Mouse (Mus musculus) kidney, embryonic 15.5 days (tissue): ENCODE results near the gene Dph5. TPM values are rescaled to one million over a fixed set of nuclear protein-coding genes. Genes with fewer than 3 reads are reported as not detected.

ENCODE experiments used
- ATAC-seq: fragments of 200-750 bp; cut with Nextera tagmentation; replicated peaks from 2 replicates; pipeline ENCODE4 v1.8.0; 2017; ENCODE audit warnings: moderate TSS enrichment; ENCODE audit not compliant: low FRiP score
- H3K27ac ChIP-seq: fragments of 300-500 bp; sonication (generic); 2 replicates; pipeline ENCODE4 v1.5.1; 2015; ENCODE audit warnings: mild to moderate bottlenecking, inconsistent platforms
- H3K27me3 ChIP-seq: fragments of 300-500 bp; sonication (generic); 2 replicates; pipeline ENCODE4 v1.6.1; 2015; ENCODE audit warnings: inconsistent platforms
- H3K36me3 ChIP-seq: fragments of 300-500 bp; sonication (generic); 2 replicates; pipeline ENCODE4 v1.6.1; 2015; ENCODE audit warnings: inconsistent platforms
- H3K4me1 ChIP-seq: fragments of 300-500 bp; sonication (generic); 2 replicates; pipeline ENCODE4 v1.6.1; 2015; ENCODE audit warnings: inconsistent platforms
- H3K4me2 ChIP-seq: fragments of 300-500 bp; sonication (generic); 2 replicates; pipeline ENCODE4 v1.6.1; 2015; ENCODE audit warnings: moderate library complexity, mild to moderate bottlenecking, inconsistent platforms
- H3K4me3 ChIP-seq: fragments of 300-500 bp; sonication (generic); replicated peaks from 2 replicates; pipeline ENCODE4 v1.5.1; 2015; ENCODE audit warnings: mild to moderate bottlenecking, inconsistent platforms
- H3K9ac ChIP-seq: fragments of 300-500 bp; sonication (generic); 2 replicates; pipeline ENCODE4 v1.6.1; 2015; ENCODE audit warnings: mild to moderate bottlenecking, inconsistent platforms
- H3K9me3 ChIP-seq: fragments of 300-500 bp; sonication (generic); replicated peaks from 2 replicates; pipeline ENCODE4 v1.6.1; 2016; ENCODE audit warnings: inconsistent platforms
- WGBS: fragments of 180-500 bp; shearing (Covaris S2); methylation state at CpG from one replicate; pipeline ENCODE4 v1.1.7; 2015; ENCODE audit warnings: mixed read lengths; 5-methylcytosine and 5-hydroxymethylcytosine counted together
- microRNA-seq: library from miRNA; unstranded; fragments of <30 nt; microRNA quantifications from one replicate; pipeline ENCODE4, GENCODE M21; 2016
- polyA plus RNA-seq: library from polyadenylated mRNA; unstranded; fragments of >200 nt; fragmentation: Nextera tagmentation; extraction: Ambion mirVana; gene quantifications from 2 replicates; pipeline ENCODE4 v1.2.1, GENCODE M21; 2015

Gene Dph5
- polyA plus RNA-seq, 1 experiment from 2014 or later, result 28.4 TPM

DNA sequence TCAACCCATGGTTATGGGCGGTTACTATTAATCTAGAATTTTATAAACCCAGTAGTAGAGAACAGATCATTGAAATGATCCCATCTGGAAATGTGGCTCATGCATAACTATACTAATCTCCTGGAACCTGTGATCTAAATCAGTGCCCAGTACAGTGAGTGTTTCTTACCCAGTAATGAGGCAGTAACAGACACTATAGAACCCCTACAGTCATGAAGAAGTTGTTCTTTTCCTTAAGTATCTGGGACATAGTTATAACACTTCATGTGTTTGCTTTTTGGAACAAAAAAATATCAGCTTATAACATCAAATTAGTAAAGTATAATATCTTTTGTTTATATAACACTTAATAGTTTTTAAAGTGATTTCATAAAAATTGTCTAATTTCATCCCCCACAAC lies 76.0 kb downstream of the Dph5 start:
- H3K36me3 ChIP-seq, result peaks cover 17% of the 10 kb centered on the region
- no peak overlapping the region for H3K4me2 ChIP-seq
- H3K9me3 ChIP-seq, result no peaks in the 10 kb centered on the region
- no peak overlapping the region for H3K4me3 ChIP-seq
- H3K27ac ChIP-seq, result no peak overlapping the region
- H3K9ac ChIP-seq, result no peak overlapping the region
- no peaks in the 10 kb centered on the region for H3K27me3 ChIP-seq
- no peaks in the 10 kb centered on the region for H3K4me1 ChIP-seq
- WGBS, result 100% methylated on average over 1 of the region's 1 CpGs
- ATAC-seq, result no peak

DNA sequence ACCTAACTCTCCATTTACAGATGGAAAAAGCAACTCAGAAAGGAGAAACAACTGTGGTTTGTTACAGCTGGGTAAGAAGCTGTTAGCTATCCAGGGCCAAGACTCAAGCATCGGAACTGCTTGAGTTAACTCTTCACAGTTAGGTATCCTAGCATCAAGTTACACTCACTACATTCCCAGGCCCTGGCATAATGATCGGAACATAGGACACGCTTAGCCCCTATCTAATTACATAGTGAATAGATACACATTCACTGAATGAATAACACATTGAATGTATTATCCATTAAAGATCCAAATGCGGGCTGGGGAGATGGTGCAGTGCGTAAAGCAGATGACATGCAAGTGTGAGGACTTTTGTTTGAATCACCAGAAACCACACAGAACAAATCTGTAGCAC lies 76.4 kb downstream of the Dph5 start:
- no peak overlapping the region for H3K9ac ChIP-seq
- H3K27ac ChIP-seq, result no peak overlapping the region
- H3K4me3 ChIP-seq, result no peak overlapping the region
- no peaks in the 10 kb centered on the region for H3K9me3 ChIP-seq
- 71% methylated on average over 5 of the region's 5 CpGs for WGBS
- H3K27me3 ChIP-seq, result no peaks in the 10 kb centered on the region
- H3K36me3 ChIP-seq, result peaks cover 14% of the 10 kb centered on the region
- no peak for ATAC-seq
- no peaks in the 10 kb centered on the region for H3K4me1 ChIP-seq
- no peak overlapping the region for H3K4me2 ChIP-seq

DNA sequence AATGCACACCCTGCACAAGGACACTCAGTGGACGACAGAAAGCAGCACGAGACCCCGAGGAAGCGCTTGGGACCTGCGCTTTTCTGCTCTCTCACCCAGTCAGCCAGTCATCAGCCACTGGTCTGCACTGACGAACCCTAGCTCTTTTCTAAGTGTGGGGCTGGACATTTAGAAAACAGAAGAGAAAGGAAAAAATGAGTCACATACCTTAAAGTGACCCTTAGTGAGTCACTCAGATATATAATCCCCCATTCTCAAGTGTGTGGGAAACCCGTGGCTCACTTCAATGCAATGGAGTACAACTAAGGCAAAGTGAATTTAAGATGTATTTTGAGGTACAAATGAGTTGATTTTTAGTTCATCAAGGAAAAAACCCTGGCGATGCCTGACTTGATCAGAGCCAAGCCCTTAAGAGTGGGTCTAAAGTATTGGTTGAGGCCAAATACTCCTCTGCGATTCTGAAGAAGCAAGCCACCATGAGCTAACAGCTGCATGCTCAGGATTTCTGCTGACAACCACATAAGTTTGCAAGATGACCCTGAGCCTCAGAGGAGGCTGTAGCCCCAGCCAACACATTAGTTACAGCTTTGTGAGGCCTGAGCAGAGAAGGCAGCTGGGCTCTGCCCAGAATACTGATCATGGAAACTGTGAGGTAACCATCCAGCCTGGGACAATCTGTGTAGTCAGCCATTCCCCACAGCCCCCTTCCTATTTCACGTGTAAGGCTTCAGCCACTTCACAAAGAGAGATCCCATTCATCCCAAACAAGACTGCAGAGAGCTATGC lies 81.3 kb downstream of the Dph5 start:
- no peak overlapping the region for H3K9ac ChIP-seq
- H3K4me1 ChIP-seq, result no peaks in the 10 kb centered on the region
- no peak overlapping the region for H3K4me2 ChIP-seq
- no peaks in the 10 kb centered on the region for H3K9me3 ChIP-seq
- no peak overlapping the region for H3K4me3 ChIP-seq
- no peak for ATAC-seq
- no peaks in the 10 kb centered on the region for H3K27me3 ChIP-seq
- WGBS, result 90% methylated on average over 10 of the region's 10 CpGs
- no peak overlapping the region for H3K27ac ChIP-seq
- peaks cover 34% of the 10 kb centered on the region for H3K36me3 ChIP-seq

DNA sequence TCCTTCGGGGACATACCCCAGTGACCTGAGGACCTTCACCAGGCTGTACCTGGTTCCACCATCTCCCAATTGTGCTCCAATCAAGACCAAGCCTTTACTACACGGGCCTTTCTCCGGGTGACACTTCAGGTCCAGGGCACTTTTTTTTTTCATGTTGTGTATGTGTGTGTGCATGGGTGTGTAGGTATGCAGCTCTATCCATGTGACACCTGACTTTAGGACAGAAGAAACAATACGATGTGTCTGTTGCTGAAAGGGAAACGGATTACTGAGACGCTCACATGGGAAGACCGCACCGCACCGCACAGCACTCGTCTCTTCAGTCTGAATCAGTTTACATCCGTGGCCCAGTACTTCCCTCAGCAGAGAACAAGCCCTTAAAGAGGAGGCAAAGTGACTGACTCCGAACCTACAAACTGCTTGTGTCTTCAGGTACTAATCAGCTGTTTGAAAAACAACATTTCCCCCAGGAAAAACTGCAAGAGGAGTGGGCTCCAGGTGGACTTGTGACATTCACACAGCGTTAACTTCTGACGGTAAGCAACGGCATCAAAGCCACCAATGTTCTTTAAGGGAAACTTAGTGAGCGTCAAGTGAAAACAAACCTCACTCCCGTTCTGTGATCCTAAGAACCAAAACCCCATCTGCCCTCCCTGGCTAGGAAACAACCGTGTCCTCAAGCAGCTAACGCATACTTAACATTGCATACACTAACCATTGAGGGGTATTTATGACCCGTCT lies 83.6 kb downstream of the Dph5 start:
- ATAC-seq, result no peak
- no peak overlapping the region for H3K27ac ChIP-seq
- no peak overlapping the region for H3K4me3 ChIP-seq
- 92% methylated on average over 20 of the region's 20 CpGs for WGBS
- no peaks in the 10 kb centered on the region for H3K27me3 ChIP-seq
- H3K4me1 ChIP-seq, result no peaks in the 10 kb centered on the region
- no peaks in the 10 kb centered on the region for H3K9me3 ChIP-seq
- no peak overlapping the region for H3K4me2 ChIP-seq
- H3K36me3 ChIP-seq, result peaks cover 53% of the 10 kb centered on the region
- no peak overlapping the region for H3K9ac ChIP-seq

DNA sequence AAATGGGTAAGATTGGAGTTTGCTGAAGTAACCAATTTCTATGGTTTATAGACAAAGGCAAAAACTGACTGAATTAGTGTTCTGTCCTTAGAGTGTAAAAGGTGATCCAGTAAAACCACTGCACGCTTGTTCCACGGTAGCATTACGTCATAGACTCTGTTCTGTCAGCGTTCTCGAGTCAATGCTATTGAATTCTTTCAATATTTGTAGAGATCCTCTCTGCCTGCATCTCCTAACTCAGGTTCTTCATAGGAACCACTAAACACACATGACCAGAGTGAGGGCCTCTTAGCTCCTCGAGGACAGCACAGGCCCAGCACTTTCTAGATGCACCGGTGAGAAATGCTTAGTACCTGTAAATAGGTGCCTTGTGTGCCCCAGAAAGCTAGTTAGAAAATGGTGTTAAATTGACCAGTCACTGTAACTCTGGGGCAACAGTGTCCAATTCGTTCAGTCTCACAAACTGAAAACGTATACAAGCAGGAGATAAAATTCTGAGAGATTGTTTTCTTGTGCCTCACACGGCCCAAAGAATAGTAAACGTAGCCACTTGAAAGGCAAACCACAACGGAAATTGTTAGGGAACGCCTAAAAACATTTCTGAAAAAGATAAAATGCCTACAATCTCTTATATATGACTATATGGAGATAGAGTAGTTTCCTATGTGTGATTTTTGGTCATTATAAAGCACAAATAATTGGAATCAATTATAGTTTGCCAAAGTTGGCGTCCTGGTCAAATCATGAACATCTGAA lies 84.4 kb downstream of the Dph5 start:
- no peak overlapping the region for H3K27ac ChIP-seq
- WGBS, result 93% methylated on average over 14 of the region's 14 CpGs
- ATAC-seq, result no peak
- no peak overlapping the region for H3K4me2 ChIP-seq
- H3K9ac ChIP-seq, result no peak overlapping the region
- no peak overlapping the region for H3K4me3 ChIP-seq
- no peaks in the 10 kb centered on the region for H3K27me3 ChIP-seq
- peaks cover 58% of the 10 kb centered on the region for H3K36me3 ChIP-seq
- no peaks in the 10 kb centered on the region for H3K9me3 ChIP-seq
- no peaks in the 10 kb centered on the region for H3K4me1 ChIP-seq

DNA sequence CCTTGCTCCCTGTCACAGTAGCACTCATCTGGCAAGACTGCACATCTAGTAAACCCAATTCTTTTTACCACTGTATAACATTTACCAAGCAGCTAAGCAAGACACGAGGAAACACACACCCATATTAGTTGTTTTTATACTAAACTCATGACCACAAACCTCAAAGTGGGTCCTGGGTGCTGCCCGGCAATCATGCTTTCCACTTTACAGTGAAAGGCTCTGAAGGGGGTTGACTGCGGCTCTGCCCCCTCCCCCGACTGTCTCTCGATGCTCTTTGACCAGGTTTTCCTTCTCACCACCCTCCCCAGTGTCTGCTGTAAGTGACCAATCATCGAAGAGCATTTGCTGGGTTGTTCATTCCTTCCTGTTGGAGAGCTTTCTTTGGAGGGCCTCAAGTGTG lies 86.6 kb downstream of the Dph5 start:
- ATAC-seq, result no peak
- H3K9ac ChIP-seq, result no peak overlapping the region
- H3K4me3 ChIP-seq, result no peak overlapping the region
- no peak overlapping the region for H3K27ac ChIP-seq
- H3K36me3 ChIP-seq, result peaks cover 73% of the 10 kb centered on the region
- 91% methylated on average over 6 of the region's 6 CpGs for WGBS
- H3K9me3 ChIP-seq, result no peaks in the 10 kb centered on the region
- no peaks in the 10 kb centered on the region for H3K27me3 ChIP-seq
- no peaks in the 10 kb centered on the region for H3K4me1 ChIP-seq
- no peak overlapping the region for H3K4me2 ChIP-seq

DNA sequence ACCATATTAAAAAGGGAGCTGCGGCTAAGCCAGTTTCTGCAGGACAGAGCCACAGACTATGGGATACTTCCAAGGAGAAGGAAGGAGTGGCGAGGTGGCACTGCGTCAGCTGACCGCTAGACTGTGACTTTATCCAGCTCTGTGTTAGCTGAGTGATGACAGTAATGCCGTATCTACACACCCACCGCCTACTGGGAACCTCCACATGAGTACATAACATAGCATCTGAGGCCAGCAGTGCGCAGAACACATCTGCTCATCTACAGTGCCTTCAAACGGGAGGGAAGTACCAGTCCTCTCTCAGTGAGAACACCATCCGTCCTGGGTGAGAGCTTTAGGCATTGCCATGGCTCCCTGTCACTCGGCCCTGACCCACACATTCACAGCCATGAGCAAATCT lies 87.4 kb downstream of the Dph5 start:
- H3K4me3 ChIP-seq, result no peak overlapping the region
- no peaks in the 10 kb centered on the region for H3K27me3 ChIP-seq
- H3K9me3 ChIP-seq, result no peaks in the 10 kb centered on the region
- no peak overlapping the region for H3K9ac ChIP-seq
- H3K4me2 ChIP-seq, result no peak overlapping the region
- peaks cover 79% of the 10 kb centered on the region for H3K36me3 ChIP-seq
- H3K4me1 ChIP-seq, result no peaks in the 10 kb centered on the region
- WGBS, result 91% methylated on average over 10 of the region's 10 CpGs
- H3K27ac ChIP-seq, result no peak overlapping the region
- ATAC-seq, result 0 out of 2 replicates have a peak, but pooled peaks have one; percentile 12

DNA sequence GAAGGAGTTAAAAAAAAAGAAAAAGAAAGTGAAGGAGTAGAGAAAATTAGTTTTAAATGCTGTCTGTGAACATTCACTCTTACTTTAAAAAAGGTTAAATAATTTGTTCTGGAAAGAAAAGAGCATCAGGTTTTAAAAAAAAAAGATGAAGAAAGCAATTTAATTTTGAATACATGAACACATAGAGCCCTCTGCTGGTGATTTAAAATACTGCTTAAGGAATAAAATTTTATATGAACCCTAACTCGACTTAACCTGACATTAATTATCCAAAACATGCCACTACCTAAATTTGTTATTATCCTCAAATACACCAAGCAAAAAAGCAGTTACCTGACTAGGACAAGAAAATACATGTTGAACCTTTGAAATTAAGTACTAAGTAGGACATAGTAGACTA lies 91.4 kb downstream of the Dph5 start:
- no peaks in the 10 kb centered on the region for H3K9me3 ChIP-seq
- 30% methylated on average over 1 of the region's 1 CpGs for WGBS
- H3K27ac ChIP-seq, result no peak overlapping the region
- no peak overlapping the region for H3K9ac ChIP-seq
- H3K27me3 ChIP-seq, result no peaks in the 10 kb centered on the region
- H3K4me2 ChIP-seq, result no peak overlapping the region
- H3K4me1 ChIP-seq, result no peaks in the 10 kb centered on the region
- H3K36me3 ChIP-seq, result peaks cover 74% of the 10 kb centered on the region
- no peak for ATAC-seq
- H3K4me3 ChIP-seq, result no peak overlapping the region

DNA sequence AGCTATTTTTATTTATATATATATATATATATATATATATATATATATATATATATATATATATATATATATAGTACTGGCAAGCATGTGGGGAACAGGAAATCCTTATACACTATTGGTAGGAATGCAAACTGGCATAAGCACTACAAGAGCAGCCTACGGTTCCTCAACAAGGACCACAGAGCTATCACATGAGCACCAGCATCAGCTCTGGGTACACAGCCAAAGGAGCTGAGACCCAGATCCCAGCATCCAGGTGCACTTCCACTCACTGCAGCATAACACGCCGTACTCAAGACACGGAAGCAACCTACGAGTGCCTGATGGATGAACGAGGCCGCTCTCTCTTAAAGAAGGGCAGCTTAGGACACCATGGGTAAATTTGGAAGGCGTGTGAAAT lies 95.6 kb downstream of the Dph5 start:
- Histone ChIP-seq H3K4me1 (no peaks in the 10 kb centered on the region), H3K4me2 (no peak overlapping the region), H3K27ac (no peak overlapping the region), H3K36me3 (peaks cover 68% of the 10 kb centered on the region), H3K27me3 (no peaks in the 10 kb centered on the region), H3K4me3 (no peak overlapping the region), H3K9me3 (no peaks in the 10 kb centered on the region), H3K9ac (no peak overlapping the region)
- WGBS, result 93% methylated on average over 8 of the region's 8 CpGs
- no peak for ATAC-seq

Small RNA genes lying within 50 kb of the gene (microRNA-seq; reads per million reads assigned to microRNA genes)
- gene Mir669n, result not detected

Other genes starting within 250 kb of the Dph5 start
- 18.4 and 21.1 TPM in 2 replicates for gene S1pr1, start 172.8 kb upstream of the Dph5 start, polyA plus RNA-seq
- gene Slc30a7, start 119.6 kb downstream of the Dph5 start, polyA plus RNA-seq, result 27.5 and 31.5 TPM in 2 replicates
- 19.9 TPM in 2 replicates for gene Extl2, start 119.6 kb downstream of the Dph5 start, polyA plus RNA-seq
- 41.7 and 42.2 TPM in 2 replicates for gene Vcam1, start 241.9 kb downstream of the Dph5 start, polyA plus RNA-seq